Mouse (Mus musculus) brain, embryonic 14.5 days (tissue): ENCODE measurements around the gene Arpc1a.

Experiments used
- CTCF ChIP-seq: fragments of 200-500 bp; IDR thresholded peaks from 2 replicates; pipeline ENCODE4 v1.5.1; 2012; ENCODE audit warnings: inconsistent platforms, mild to moderate bottlenecking, moderate library complexity, borderline replicate concordance; ENCODE audit not compliant: insufficient read depth, insufficient read length; ENCODE audit errors: extremely low read depth
- POLR2A ChIP-seq: fragments of 200-500 bp; IDR thresholded peaks from 2 replicates; pipeline ENCODE4 v1.6.1; 2012; ENCODE audit warnings: mild to moderate bottlenecking, inconsistent platforms, borderline replicate concordance; ENCODE audit not compliant: poor library complexity, insufficient read depth, insufficient read length, severe bottlenecking; ENCODE audit errors: extremely low read depth

- TF ChIP-seq POLR2A, result no peak
- TF ChIP-seq CTCF, result no peak
Measured at GRCm38 (mm10) chr5:145140611-145141010, 57.0 kb downstream of the Arpc1a start.
